Mouse (Mus musculus): ENCODE data around the gene Gm10197. TPM values are rescaled to one million over a fixed set of nuclear protein-coding genes. Genes with fewer than 3 reads are reported as not detected.

The Gm10197 gene
- total RNA-seq, 2 experiments from 2014 or later: not detected

- peak; percentile 64 for DNase-seq
These were observed 12.2 kb downstream of the Gm10197 start for GRCm38 (mm10) chr19:53359160-53360033.

GRCm38 (mm10) chr19:53355065-53355464 lies 16.5 kb downstream of the Gm10197 start:
- DNase-seq: no peak

- DNase-seq: no peak
These were observed 17.1 kb downstream of the Gm10197 start for GRCm38 (mm10) chr19:53354271-53355000.

GRCm38 (mm10) chr19:53353864-53354263 lies 17.7 kb downstream of the Gm10197 start:
- no peak for DNase-seq

GRCm38 (mm10) chr19:53345766-53346165 lies 25.8 kb downstream of the Gm10197 start:
- no peak for DNase-seq

- DNase-seq: no peak
These were observed 27.5 kb downstream of the Gm10197 start for GRCm38 (mm10) chr19:53344062-53344461.

- no peak for DNase-seq
These were observed 28.2 kb downstream of the Gm10197 start for GRCm38 (mm10) chr19:53343174-53343881.

GRCm38 (mm10) chr19:53340423-53340822 lies 31.1 kb downstream of the Gm10197 start:
- peak; percentile 34 for DNase-seq

GRCm38 (mm10) chr19:53335241-53335640 lies 36.3 kb downstream of the Gm10197 start:
- no peak for DNase-seq

- no peak for DNase-seq
These were observed 37.8 kb downstream of the Gm10197 start for GRCm38 (mm10) chr19:53333730-53334129.

- DNase-seq: no peak
These were observed 39.6 kb downstream of the Gm10197 start for GRCm38 (mm10) chr19:53331882-53332500.

GRCm38 (mm10) chr19:53329992-53330381 lies 41.6 kb downstream of the Gm10197 start:
- DNase-seq: peak; percentile 80

GRCm38 (mm10) chr19:53329221-53329991 lies 42.2 kb downstream of the Gm10197 start:
- DNase-seq: peak; percentile 95

GRCm38 (mm10) chr19:53328116-53328515 lies 43.5 kb downstream of the Gm10197 start:
- peak; percentile 31 for DNase-seq

- peak; percentile 72 for DNase-seq
These were observed 45.8 kb downstream of the Gm10197 start for GRCm38 (mm10) chr19:53325578-53326295.

GRCm38 (mm10) chr19:53324866-53325265 lies 46.7 kb downstream of the Gm10197 start:
- DNase-seq: no peak

GRCm38 (mm10) chr19:53322438-53323048 lies 49.0 kb downstream of the Gm10197 start:
- DNase-seq: no peak
